Mouse (Mus musculus): ENCODE results near the gene 1500011B03Rik. TPM values are rescaled to one million over a fixed set of nuclear protein-coding genes. Genes with fewer than 3 reads are reported as not detected.

Gene 1500011B03Rik
- polyA plus RNA-seq, 1 experiment from 2014 or later: 250 TPM

DNA sequence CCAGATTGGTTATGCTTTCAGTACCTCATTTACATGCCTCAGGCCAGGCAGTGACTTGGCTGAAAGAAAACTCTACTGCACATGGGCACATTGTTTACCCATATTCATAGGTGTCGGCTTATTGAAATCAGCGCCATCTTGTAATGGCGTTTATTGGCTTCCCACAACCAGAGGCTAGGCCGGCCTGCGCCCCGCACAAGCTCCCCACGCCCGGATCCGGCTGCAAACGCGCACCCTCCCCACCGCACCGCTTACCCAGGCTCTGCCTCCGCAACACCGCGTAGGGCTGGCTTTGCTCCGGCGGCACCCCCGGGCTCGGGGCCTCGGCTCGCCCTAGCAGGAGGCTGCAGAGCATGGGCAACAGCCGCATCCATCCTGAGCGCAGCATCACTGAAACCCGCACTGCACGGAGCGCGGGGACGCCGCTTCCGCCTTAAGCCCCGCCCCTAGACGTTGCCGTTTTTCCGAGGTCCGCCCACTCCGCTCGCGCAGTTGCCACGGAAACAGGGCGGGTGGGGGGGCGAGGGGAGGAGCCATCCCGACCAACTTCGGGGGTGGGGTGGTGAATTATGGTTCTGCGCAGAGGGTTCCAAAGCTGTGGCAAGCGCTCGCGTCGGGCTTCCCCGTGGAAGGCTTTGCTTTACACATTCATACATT is 9.6 kb downstream of the 1500011B03Rik start:
- Histone ChIP-seq H3K4me2 (ENCODE audit: low read length) (peak overlapping the region; percentile 54), H3K27me3 (replicated peaks; ENCODE audit: control insufficient read depth, insufficient read depth, low read length) (no peaks in the 10 kb centered on the region), H3K36me3 (ENCODE audit: control insufficient read depth, insufficient read depth) (peaks cover 3% of the 10 kb centered on the region), H3K9me3 (ENCODE audit: control insufficient read depth, low read length) (0 out of 2 replicates have a peak, but pooled peaks cover 3% of the 10 kb centered on the region), H3K9ac (replicated peaks; ENCODE audit: low read depth, low read length) (peak overlapping the region; percentile 85), H3K4me1 (replicated peaks; ENCODE audit: control insufficient read depth, insufficient read depth, low read length) (peaks cover 17% of the 10 kb centered on the region), H3K27ac (ENCODE audit: low read length) (peak overlapping the region; percentile 95), H3K4me3 (replicated peaks; ENCODE audit: low read length) (peak overlapping the region; percentile 68)
- peak; percentile 99 for ATAC-seq
- WGBS: under 1% methylated on average over 50 of the region's 50 CpGs

DNA sequence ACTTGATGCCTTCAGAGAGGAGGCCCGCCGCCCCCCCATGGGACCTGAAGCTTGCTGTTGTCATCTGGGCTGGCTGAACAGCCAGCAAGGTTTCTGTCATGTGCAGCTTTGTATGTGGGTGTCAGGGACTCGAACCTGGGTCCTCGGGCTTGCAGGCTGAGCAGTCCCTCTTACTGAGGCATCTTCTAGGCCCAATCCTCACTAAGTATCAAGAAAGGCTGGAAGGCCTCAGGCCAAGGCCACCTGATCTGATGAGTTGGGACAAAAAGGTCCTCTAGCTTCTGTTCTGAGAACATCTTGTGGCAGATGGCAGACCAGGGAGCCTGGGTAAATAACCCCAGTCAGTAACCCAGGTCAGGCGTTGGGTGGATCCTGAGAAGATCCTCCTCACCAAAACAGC is 13.4 kb downstream of the 1500011B03Rik start:
- H3K9ac ChIP-seq (replicated peaks; ENCODE audit: low read depth, low read length): no peak overlapping the region
- no peak overlapping the region for H3K4me3 ChIP-seq (replicated peaks; ENCODE audit: low read length)
- H3K36me3 ChIP-seq (ENCODE audit: control insufficient read depth, insufficient read depth): peaks cover 17% of the 10 kb centered on the region
- WGBS: 93% methylated on average over 5 of the region's 5 CpGs
- ATAC-seq: no peak
- no peaks in the 10 kb centered on the region for H3K27me3 ChIP-seq (replicated peaks; ENCODE audit: control insufficient read depth, insufficient read depth, low read length)
- no peak overlapping the region for H3K4me2 ChIP-seq (ENCODE audit: low read length)
- H3K4me1 ChIP-seq (replicated peaks; ENCODE audit: control insufficient read depth, insufficient read depth, low read length): peaks cover 17% of the 10 kb centered on the region
- no peaks in the 10 kb centered on the region for H3K9me3 ChIP-seq (ENCODE audit: control insufficient read depth, low read length)
- no peak overlapping the region for H3K27ac ChIP-seq (ENCODE audit: low read length)

DNA sequence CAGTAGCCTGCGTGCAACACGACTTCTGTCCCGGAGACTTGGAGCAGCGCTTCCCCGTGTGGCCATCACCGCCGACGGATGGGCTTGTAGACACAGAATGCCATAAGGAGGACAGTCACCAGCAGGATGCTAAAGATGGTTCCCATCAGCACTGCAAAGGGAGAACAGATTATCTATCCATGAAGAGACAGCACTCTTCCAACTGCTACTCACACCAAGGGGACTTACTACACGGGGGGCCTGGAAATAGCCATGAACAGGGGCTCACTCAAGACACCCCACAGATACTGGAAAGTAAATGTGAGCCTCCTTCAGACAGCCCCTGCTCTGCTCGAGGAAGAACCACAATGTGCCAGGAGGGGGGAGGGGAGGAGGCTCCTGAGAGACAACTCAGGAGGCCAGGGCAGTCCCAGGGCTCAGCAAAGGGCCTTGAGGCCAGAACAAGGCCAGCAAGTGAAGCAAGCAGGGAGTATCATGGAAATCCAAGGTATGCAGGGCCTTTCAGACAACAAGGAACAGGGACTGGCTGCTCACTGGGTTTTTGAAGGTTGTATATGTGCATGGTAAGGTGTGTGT is 14.0 kb downstream of the 1500011B03Rik start:
- Histone ChIP-seq H3K27ac (ENCODE audit: low read length) (no peak overlapping the region), H3K36me3 (ENCODE audit: control insufficient read depth, insufficient read depth) (peaks cover 21% of the 10 kb centered on the region), H3K4me1 (replicated peaks; ENCODE audit: control insufficient read depth, insufficient read depth, low read length) (peaks cover 17% of the 10 kb centered on the region), H3K4me3 (replicated peaks; ENCODE audit: low read length) (no peak overlapping the region), H3K27me3 (replicated peaks; ENCODE audit: control insufficient read depth, insufficient read depth, low read length) (no peaks in the 10 kb centered on the region), H3K9me3 (ENCODE audit: control insufficient read depth, low read length) (no peaks in the 10 kb centered on the region), H3K9ac (replicated peaks; ENCODE audit: low read depth, low read length) (no peak overlapping the region), H3K4me2 (ENCODE audit: low read length) (no peak overlapping the region)
- ATAC-seq: no peak
- 81% methylated on average over 10 of the region's 10 CpGs for WGBS

DNA sequence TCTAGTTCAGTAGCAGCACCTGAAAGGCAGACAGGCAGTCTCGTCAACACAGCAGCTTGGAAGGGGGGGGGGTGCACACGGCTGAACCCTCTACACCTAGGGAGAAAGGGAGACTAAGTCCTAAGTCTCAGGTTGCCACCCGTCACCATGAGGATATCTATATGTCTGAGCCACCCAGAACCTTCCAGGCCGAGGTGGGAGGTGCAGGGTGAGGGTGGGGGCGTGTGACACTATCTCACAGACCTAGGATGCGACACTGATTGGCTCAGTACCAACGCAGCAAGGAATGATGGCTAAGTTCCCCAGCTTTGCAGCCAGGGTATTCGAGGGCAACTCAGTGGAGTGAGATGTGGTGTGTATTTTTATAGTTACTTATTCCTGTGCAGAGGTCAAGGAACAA is 14.9 kb downstream of the 1500011B03Rik start:
- Histone ChIP-seq H3K9ac (replicated peaks; ENCODE audit: low read depth, low read length) (no peak overlapping the region), H3K36me3 (ENCODE audit: control insufficient read depth, insufficient read depth) (peaks cover 29% of the 10 kb centered on the region), H3K4me1 (replicated peaks; ENCODE audit: control insufficient read depth, insufficient read depth, low read length) (peaks cover 17% of the 10 kb centered on the region), H3K9me3 (ENCODE audit: control insufficient read depth, low read length) (no peaks in the 10 kb centered on the region), H3K27ac (ENCODE audit: low read length) (no peak overlapping the region), H3K4me2 (ENCODE audit: low read length) (no peak overlapping the region), H3K4me3 (replicated peaks; ENCODE audit: low read length) (no peak overlapping the region), H3K27me3 (replicated peaks; ENCODE audit: control insufficient read depth, insufficient read depth, low read length) (no peaks in the 10 kb centered on the region)
- 86% methylated on average over 8 of the region's 8 CpGs for WGBS
- no peak for ATAC-seq

DNA sequence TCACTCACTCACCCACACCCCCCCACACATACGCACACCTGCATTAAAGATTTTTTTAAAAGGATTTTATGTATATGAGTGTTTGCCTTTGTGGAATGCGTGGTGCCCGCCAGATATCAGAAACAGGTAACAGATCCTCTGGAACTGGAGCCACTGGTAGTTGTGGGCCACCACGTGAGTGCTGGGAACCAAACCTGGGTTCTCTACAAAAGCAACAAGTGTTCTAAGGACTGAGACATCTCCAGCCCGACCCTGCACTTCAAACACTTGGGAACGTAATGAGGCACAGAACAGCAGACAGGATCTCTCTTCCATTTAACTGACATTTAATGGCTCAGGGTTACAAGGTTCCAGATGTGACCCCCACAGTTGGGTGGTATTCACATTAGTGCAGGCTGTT is 15.4 kb downstream of the 1500011B03Rik start:
- peaks cover 16% of the 10 kb centered on the region for H3K4me1 ChIP-seq (replicated peaks; ENCODE audit: control insufficient read depth, insufficient read depth, low read length)
- no peaks in the 10 kb centered on the region for H3K9me3 ChIP-seq (ENCODE audit: control insufficient read depth, low read length)
- no peaks in the 10 kb centered on the region for H3K27me3 ChIP-seq (replicated peaks; ENCODE audit: control insufficient read depth, insufficient read depth, low read length)
- H3K4me2 ChIP-seq (ENCODE audit: low read length): no peak overlapping the region
- WGBS: 72% methylated on average over 6 of the region's 6 CpGs
- H3K27ac ChIP-seq (ENCODE audit: low read length): no peak overlapping the region
- H3K4me3 ChIP-seq (replicated peaks; ENCODE audit: low read length): no peak overlapping the region
- no peak overlapping the region for H3K9ac ChIP-seq (replicated peaks; ENCODE audit: low read depth, low read length)
- ATAC-seq: no peak
- H3K36me3 ChIP-seq (ENCODE audit: control insufficient read depth, insufficient read depth): peaks cover 33% of the 10 kb centered on the region

DNA sequence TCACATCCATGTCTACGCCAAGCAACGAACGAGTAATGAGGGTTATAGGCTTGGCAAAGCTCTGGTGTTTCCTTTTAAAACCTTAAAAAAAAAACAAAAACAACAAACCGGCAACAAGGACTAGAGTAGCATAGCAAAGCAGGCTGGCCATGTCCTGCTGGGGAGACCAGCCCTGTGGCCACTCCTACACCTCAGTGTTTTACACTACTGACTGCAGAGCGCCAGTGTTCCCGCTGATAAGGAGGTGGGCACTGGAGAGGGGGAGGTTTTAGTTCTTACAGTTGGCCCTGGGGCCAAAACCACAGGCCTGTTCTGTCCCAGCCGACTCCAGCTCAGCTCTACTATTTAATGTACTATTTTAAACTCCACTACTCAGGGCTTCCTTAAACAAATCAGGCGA is 15.8 kb downstream of the 1500011B03Rik start:
- Histone ChIP-seq H3K9ac (replicated peaks; ENCODE audit: low read depth, low read length) (no peak overlapping the region), H3K4me2 (ENCODE audit: low read length) (no peak overlapping the region), H3K36me3 (ENCODE audit: control insufficient read depth, insufficient read depth) (peaks cover 33% of the 10 kb centered on the region), H3K27ac (ENCODE audit: low read length) (no peak overlapping the region; the same call in 1 of the 2 replicates), H3K27me3 (replicated peaks; ENCODE audit: control insufficient read depth, insufficient read depth, low read length) (no peaks in the 10 kb centered on the region), H3K4me3 (replicated peaks; ENCODE audit: low read length) (no peak overlapping the region), H3K4me1 (replicated peaks; ENCODE audit: control insufficient read depth, insufficient read depth, low read length) (peaks cover 11% of the 10 kb centered on the region), H3K9me3 (ENCODE audit: control insufficient read depth, low read length) (no peaks in the 10 kb centered on the region)
- 23% methylated on average over 8 of the region's 8 CpGs for WGBS
- ATAC-seq: peak; percentile 11; the same call in 1 of the 2 replicates

DNA sequence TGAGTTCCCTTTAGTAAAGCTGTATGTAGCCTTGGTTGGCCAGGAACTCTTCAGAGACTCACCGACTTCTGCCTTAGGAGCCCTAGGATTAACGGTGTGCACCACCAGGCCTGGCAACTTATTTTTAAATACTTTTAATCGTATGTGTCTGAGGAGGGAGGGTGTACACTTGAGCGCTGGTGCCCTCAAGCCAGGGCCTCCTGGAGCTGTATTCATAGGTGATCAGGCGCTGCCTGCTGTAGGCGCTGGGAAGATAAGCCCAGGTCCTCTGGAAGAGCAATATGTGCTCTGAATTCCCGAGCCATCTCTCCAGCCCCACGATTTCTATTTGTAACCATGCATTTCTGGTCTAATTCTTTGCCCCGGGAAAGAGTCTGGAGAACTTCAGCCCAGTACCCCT is 16.2 kb downstream of the 1500011B03Rik start:
- H3K4me3 ChIP-seq (replicated peaks; ENCODE audit: low read length): no peak overlapping the region
- H3K4me2 ChIP-seq (ENCODE audit: low read length): no peak overlapping the region
- no peak for ATAC-seq
- H3K27ac ChIP-seq (ENCODE audit: low read length): no peak overlapping the region; the same call in 1 of the 2 replicates
- H3K9me3 ChIP-seq (ENCODE audit: control insufficient read depth, low read length): no peaks in the 10 kb centered on the region
- peaks cover 33% of the 10 kb centered on the region for H3K36me3 ChIP-seq (ENCODE audit: control insufficient read depth, insufficient read depth)
- no peak overlapping the region for H3K9ac ChIP-seq (replicated peaks; ENCODE audit: low read depth, low read length)
- no peaks in the 10 kb centered on the region for H3K27me3 ChIP-seq (replicated peaks; ENCODE audit: control insufficient read depth, insufficient read depth, low read length)
- WGBS: 51% methylated on average over 9 of the region's 9 CpGs
- peaks cover 7% of the 10 kb centered on the region for H3K4me1 ChIP-seq (replicated peaks; ENCODE audit: control insufficient read depth, insufficient read depth, low read length)

DNA sequence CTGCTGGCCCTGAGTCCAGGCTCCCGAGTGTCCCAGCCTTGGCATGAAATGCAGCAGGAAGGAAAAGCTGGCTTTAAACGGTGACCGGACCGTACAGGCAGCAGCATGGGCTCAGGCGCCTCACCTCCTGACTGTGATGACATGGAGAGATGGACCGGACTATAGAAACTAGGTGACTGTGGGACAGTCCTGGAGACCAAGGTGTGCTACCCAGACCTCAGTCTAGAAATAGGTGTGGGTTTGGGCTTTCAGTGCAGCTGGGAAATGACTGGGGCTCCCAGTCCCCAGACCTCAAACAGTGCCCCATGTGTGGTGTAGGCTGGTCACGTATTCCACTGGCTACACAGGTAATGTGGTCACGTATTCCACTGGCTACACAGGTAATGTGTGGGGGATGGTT is 16.6 kb downstream of the 1500011B03Rik start:
- Histone ChIP-seq H3K4me3 (replicated peaks; ENCODE audit: low read length) (no peak overlapping the region), H3K4me1 (replicated peaks; ENCODE audit: control insufficient read depth, insufficient read depth, low read length) (peaks cover 4% of the 10 kb centered on the region; the same call in 1 of the 2 replicates), H3K4me2 (ENCODE audit: low read length) (no peak overlapping the region), H3K27me3 (replicated peaks; ENCODE audit: control insufficient read depth, insufficient read depth, low read length) (no peaks in the 10 kb centered on the region), H3K9me3 (ENCODE audit: control insufficient read depth, low read length) (no peaks in the 10 kb centered on the region), H3K9ac (replicated peaks; ENCODE audit: low read depth, low read length) (no peak overlapping the region), H3K27ac (ENCODE audit: low read length) (0 out of 2 replicates have a peak overlapping the region, but pooled peaks have one; percentile 20), H3K36me3 (ENCODE audit: control insufficient read depth, insufficient read depth) (peaks cover 36% of the 10 kb centered on the region)
- 87% methylated on average over 8 of the region's 8 CpGs for WGBS
- no peak for ATAC-seq

DNA sequence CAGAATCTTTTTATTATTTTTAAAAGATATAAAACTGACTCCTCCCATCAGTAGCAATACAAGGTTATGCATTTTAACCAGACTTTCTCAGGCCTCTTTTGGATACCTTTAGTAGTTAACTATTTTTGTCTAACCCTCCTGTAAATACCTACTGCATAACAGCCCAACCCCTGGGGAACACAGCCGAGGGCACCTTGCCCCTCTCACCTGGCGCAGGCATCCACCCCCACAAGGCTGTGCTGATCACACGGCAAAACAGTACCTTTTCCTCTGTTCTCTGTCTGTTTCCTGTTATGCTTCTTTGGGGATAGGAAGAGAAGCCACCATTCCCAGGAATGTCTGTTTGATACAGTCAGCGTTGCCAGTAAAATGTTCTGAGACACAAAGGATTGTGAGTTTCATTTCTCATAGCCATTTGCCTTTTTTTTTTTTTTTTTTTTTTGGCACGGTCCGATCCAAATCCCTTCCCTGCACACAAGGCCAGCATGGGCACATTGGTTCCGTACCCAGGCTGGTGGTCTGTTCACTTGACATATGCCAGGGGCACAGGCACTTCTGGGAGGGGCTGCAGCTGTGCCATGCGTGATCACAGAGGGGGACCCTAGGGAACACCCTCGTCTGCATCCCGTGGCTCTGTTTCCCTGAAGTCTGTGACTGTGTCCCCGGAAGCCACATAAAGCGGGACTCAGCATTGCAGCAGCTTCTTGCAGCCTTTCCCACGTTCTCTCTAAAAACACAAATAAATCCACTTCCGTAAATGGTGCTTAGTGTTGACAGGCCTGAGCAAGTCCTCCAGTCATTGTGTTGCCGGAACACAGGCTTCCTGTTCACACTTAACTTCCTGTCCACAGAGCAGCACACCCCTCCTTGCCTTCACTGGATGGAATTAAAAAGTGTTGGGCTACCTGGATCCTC is 17.6 kb downstream of the 1500011B03Rik start:
- H3K36me3 ChIP-seq (ENCODE audit: control insufficient read depth, insufficient read depth): peaks cover 40% of the 10 kb centered on the region
- 87% methylated on average over 15 of the region's 15 CpGs for WGBS
- H3K4me2 ChIP-seq (ENCODE audit: low read length): no peak overlapping the region
- no peak overlapping the region for H3K4me3 ChIP-seq (replicated peaks; ENCODE audit: low read length)
- ATAC-seq: no peak
- H3K27me3 ChIP-seq (replicated peaks; ENCODE audit: control insufficient read depth, insufficient read depth, low read length): no peaks in the 10 kb centered on the region
- no peak overlapping the region; the same call in 1 of the 2 replicates for H3K27ac ChIP-seq (ENCODE audit: low read length)
- no peak overlapping the region for H3K9ac ChIP-seq (replicated peaks; ENCODE audit: low read depth, low read length)
- no peaks in the 10 kb centered on the region for H3K9me3 ChIP-seq (ENCODE audit: control insufficient read depth, low read length)
- no peaks in the 10 kb centered on the region; the same call in 1 of the 2 replicates for H3K4me1 ChIP-seq (replicated peaks; ENCODE audit: control insufficient read depth, insufficient read depth, low read length)

Data from forebrain, embryonic 16.5 days (tissue).